Mouse (Mus musculus) heart, embryonic 15.5 days (tissue): ENCODE data around the gene C1qtnf5. TPM values are rescaled to one million over a fixed set of nuclear protein-coding genes. Genes with fewer than 3 reads are reported as not detected.

Experiments used
- ATAC-seq: fragments of 200-750 bp; cut with Nextera tagmentation; replicated peaks from 2 replicates; pipeline ENCODE4 v1.8.0; 2017; ENCODE audit warnings: low read depth, moderate TSS enrichment; ENCODE audit not compliant: insufficient number of reproducible peaks, insufficient read depth, low FRiP score
- H3K27ac ChIP-seq: fragments of 300-500 bp; sonication (generic); 2 replicates; pipeline ENCODE4 v1.5.1; 2015; ENCODE audit warnings: mild to moderate bottlenecking, inconsistent platforms
- H3K27me3 ChIP-seq: fragments of 300-500 bp; sonication (generic); 2 replicates; pipeline ENCODE4 v1.6.1; 2015; ENCODE audit warnings: inconsistent platforms
- H3K36me3 ChIP-seq: fragments of 300-500 bp; sonication (generic); 2 replicates; pipeline ENCODE4 v1.6.1; 2015; ENCODE audit warnings: mild to moderate bottlenecking, inconsistent platforms
- H3K4me1 ChIP-seq: fragments of 300-500 bp; sonication (generic); replicated peaks from 2 replicates; pipeline ENCODE4 v1.6.1; 2015; ENCODE audit warnings: inconsistent platforms
- H3K4me2 ChIP-seq: fragments of 300-500 bp; sonication (generic); 2 replicates; pipeline ENCODE4 v1.6.1; 2015; ENCODE audit warnings: inconsistent platforms, mild to moderate bottlenecking, moderate library complexity
- H3K4me3 ChIP-seq: fragments of 300-500 bp; sonication (generic); 2 replicates; pipeline ENCODE4 v1.5.1; 2015; ENCODE audit warnings: mild to moderate bottlenecking, inconsistent platforms
- H3K9ac ChIP-seq: fragments of 300-500 bp; sonication (generic); 2 replicates; pipeline ENCODE4 v1.6.1; 2015; ENCODE audit warnings: mild to moderate bottlenecking, inconsistent platforms
- H3K9me3 ChIP-seq: fragments of 300-500 bp; sonication (generic); replicated peaks from 2 replicates; pipeline ENCODE4 v1.6.1; 2016; ENCODE audit warnings: inconsistent platforms
- WGBS: fragments of 180-500 bp; shearing (Covaris S2); methylation state at CpG from one replicate; pipeline ENCODE4 v1.1.7; 2015; ENCODE audit warnings: mixed read lengths; 5-methylcytosine and 5-hydroxymethylcytosine counted together
- polyA plus RNA-seq: library from polyadenylated mRNA; unstranded; fragments of >200 nt; fragmentation: Nextera tagmentation; extraction: Ambion mirVana; gene quantifications from 2 replicates; pipeline ENCODE4 v1.2.1, GENCODE M21; 2015

C1qtnf5 gene
- polyA plus RNA-seq, 1 experiment from 2014 or later: 3.8 TPM

GRCm38 (mm10) chr9:44125546-44126428 lies 18.7 kb downstream of the C1qtnf5 start:
- no peaks in the 10 kb centered on the region for H3K9me3 ChIP-seq
- WGBS: 32% methylated on average over 18 of the region's 18 CpGs
- peak overlapping the region; percentile 48 for H3K4me2 ChIP-seq
- H3K4me1 ChIP-seq: peaks cover 38% of the 10 kb centered on the region
- no peak for ATAC-seq
- peak overlapping the region; percentile 6; the same call in 1 of the 2 replicates for H3K4me3 ChIP-seq
- H3K27me3 ChIP-seq: no peaks in the 10 kb centered on the region
- peak overlapping the region; percentile 55 for H3K27ac ChIP-seq
- H3K36me3 ChIP-seq: no peaks in the 10 kb centered on the region
- H3K9ac ChIP-seq: peak overlapping the region; percentile 12; the same call in 1 of the 2 replicates

GRCm38 (mm10) chr9:44126746-44127145 lies 19.7 kb downstream of the C1qtnf5 start:
- H3K36me3 ChIP-seq: no peaks in the 10 kb centered on the region
- peak overlapping the region; percentile 48; the same call in 1 of the 2 replicates for H3K4me2 ChIP-seq
- H3K4me1 ChIP-seq: peaks cover 47% of the 10 kb centered on the region
- H3K9ac ChIP-seq: no peak overlapping the region
- H3K27me3 ChIP-seq: no peaks in the 10 kb centered on the region
- no peaks in the 10 kb centered on the region for H3K9me3 ChIP-seq
- H3K4me3 ChIP-seq: no peak overlapping the region
- no peak for ATAC-seq
- peak overlapping the region; percentile 55 for H3K27ac ChIP-seq
- WGBS: 79% methylated on average over 3 of the region's 3 CpGs

- Histone ChIP-seq H3K4me3 (no peak overlapping the region), H3K4me2 (no peak overlapping the region), H3K9me3 (no peaks in the 10 kb centered on the region), H3K27ac (peak overlapping the region; percentile 55), H3K4me1 (peaks cover 52% of the 10 kb centered on the region), H3K27me3 (no peaks in the 10 kb centered on the region), H3K9ac (no peak overlapping the region), H3K36me3 (no peaks in the 10 kb centered on the region)
- 48% methylated on average over 3 of the region's 3 CpGs for WGBS
- ATAC-seq: no peak
Measured at GRCm38 (mm10) chr9:44127351-44127801, 20.3 kb downstream of the C1qtnf5 start.

- Histone ChIP-seq H3K4me1 (peaks cover 71% of the 10 kb centered on the region), H3K9me3 (no peaks in the 10 kb centered on the region), H3K4me2 (peak overlapping the region; percentile 92), H3K36me3 (no peaks in the 10 kb centered on the region), H3K27ac (peak overlapping the region; percentile 96), H3K4me3 (peak overlapping the region; percentile 55), H3K27me3 (no peaks in the 10 kb centered on the region), H3K9ac (peak overlapping the region; percentile 71)
- 4% methylated on average over 9 of the region's 9 CpGs for WGBS
- ATAC-seq: 0 out of 2 replicates have a peak, but pooled peaks have one; percentile 2
Measured at GRCm38 (mm10) chr9:44129633-44130032, 22.6 kb downstream of the C1qtnf5 start.

GRCm38 (mm10) chr9:44130034-44130433 lies 23.0 kb downstream of the C1qtnf5 start:
- Histone ChIP-seq H3K9ac (peak overlapping the region; percentile 71), H3K27ac (peak overlapping the region; percentile 96), H3K27me3 (no peaks in the 10 kb centered on the region), H3K36me3 (no peaks in the 10 kb centered on the region), H3K4me1 (peaks cover 71% of the 10 kb centered on the region), H3K9me3 (no peaks in the 10 kb centered on the region), H3K4me2 (peak overlapping the region; percentile 92), H3K4me3 (peak overlapping the region; percentile 55)
- ATAC-seq: peak; percentile 63
- WGBS: under 1% methylated on average over 27 of the region's 27 CpGs

- Histone ChIP-seq H3K27me3 (no peaks in the 10 kb centered on the region), H3K9me3 (no peaks in the 10 kb centered on the region), H3K4me2 (peak overlapping the region; percentile 92), H3K27ac (peak overlapping the region; percentile 96), H3K4me1 (peaks cover 72% of the 10 kb centered on the region), H3K36me3 (no peaks in the 10 kb centered on the region), H3K4me3 (peak overlapping the region; percentile 55), H3K9ac (peak overlapping the region; percentile 71)
- ATAC-seq: peak; percentile 5; the same call in 1 of the 2 replicates
- 21% methylated on average over 19 of the region's 19 CpGs for WGBS
Measured at GRCm38 (mm10) chr9:44130581-44131275, 23.7 kb downstream of the C1qtnf5 start.

- Histone ChIP-seq H3K27me3 (no peaks in the 10 kb centered on the region), H3K4me2 (peak overlapping the region; percentile 92; the same call in 1 of the 2 replicates), H3K4me1 (peaks cover 73% of the 10 kb centered on the region), H3K9ac (no peak overlapping the region), H3K36me3 (no peaks in the 10 kb centered on the region), H3K9me3 (no peaks in the 10 kb centered on the region), H3K4me3 (0 out of 2 replicates have a peak overlapping the region, but pooled peaks have one; percentile 5), H3K27ac (peak overlapping the region; percentile 96)
- WGBS: 52% methylated on average over 7 of the region's 7 CpGs
- no peak; the same call in 1 of the 2 replicates for ATAC-seq
Measured at GRCm38 (mm10) chr9:44131276-44131590, 24.2 kb downstream of the C1qtnf5 start.

GRCm38 (mm10) chr9:44132200-44132599 lies 25.2 kb downstream of the C1qtnf5 start:
- no peak for ATAC-seq
- H3K9ac ChIP-seq: no peak overlapping the region
- H3K4me3 ChIP-seq: no peak overlapping the region
- H3K9me3 ChIP-seq: no peaks in the 10 kb centered on the region
- 64% methylated on average over 5 of the region's 5 CpGs for WGBS
- peaks cover 2% of the 10 kb centered on the region for H3K36me3 ChIP-seq
- H3K27ac ChIP-seq: peak overlapping the region; percentile 96
- H3K4me2 ChIP-seq: no peak overlapping the region
- H3K27me3 ChIP-seq: no peaks in the 10 kb centered on the region
- H3K4me1 ChIP-seq: peaks cover 77% of the 10 kb centered on the region

- Histone ChIP-seq H3K4me2 (peak overlapping the region; percentile 74), H3K27ac (peak overlapping the region; percentile 96), H3K4me1 (peaks cover 80% of the 10 kb centered on the region), H3K9ac (peak overlapping the region; percentile 89), H3K27me3 (no peaks in the 10 kb centered on the region), H3K36me3 (peaks cover 11% of the 10 kb centered on the region), H3K9me3 (no peaks in the 10 kb centered on the region), H3K4me3 (peak overlapping the region; percentile 83)
- 17% methylated on average over 2 of the region's 2 CpGs for WGBS
- no peak for ATAC-seq
Measured at GRCm38 (mm10) chr9:44133287-44133686, 26.2 kb downstream of the C1qtnf5 start.

- H3K27me3 ChIP-seq: no peaks in the 10 kb centered on the region
- peak within 1 kb of the TSS; percentile 89 for H3K9ac ChIP-seq
- H3K4me1 ChIP-seq: peaks cover 84% of the 10 kb centered on the region
- peak within 1 kb of the TSS; percentile 83 for H3K4me3 ChIP-seq
- peak; percentile 41 for ATAC-seq
- peaks cover 21% of the 10 kb centered on the region for H3K36me3 ChIP-seq
- under 1% methylated on average over 54 of the region's 55 CpGs for WGBS
- H3K9me3 ChIP-seq: no peaks in the 10 kb centered on the region
- peak within 1 kb of the TSS; percentile 74 for H3K4me2 ChIP-seq
- H3K27ac ChIP-seq: peak within 1 kb of the TSS; percentile 96
Measured at GRCm38 (mm10) chr9:44134101-44134850, 27.2 kb downstream of the C1qtnf5 start, which contains the start of gene Mcam. Gene Mcam (plus strand): TSS chr9:44134469.
